Mouse (Mus musculus) embryonic fibroblast, embryonic 13.5 days (primary cell): ENCODE data around the gene Fam3c.

Source experiments
- CTCF ChIP-seq: IDR thresholded peaks from 2 replicates; pipeline ENCODE4 v1.5.1; 2011; ENCODE audit warnings: mild to moderate bottlenecking, control low read depth, low read length, moderate library complexity, borderline replicate concordance; ENCODE audit not compliant: insufficient read depth
- POLR2A ChIP-seq: IDR thresholded peaks from 2 replicates; pipeline ENCODE4 v1.6.1; 2011; ENCODE audit warnings: low read depth, mild to moderate bottlenecking, control low read depth, low read length, moderate library complexity

DNA sequence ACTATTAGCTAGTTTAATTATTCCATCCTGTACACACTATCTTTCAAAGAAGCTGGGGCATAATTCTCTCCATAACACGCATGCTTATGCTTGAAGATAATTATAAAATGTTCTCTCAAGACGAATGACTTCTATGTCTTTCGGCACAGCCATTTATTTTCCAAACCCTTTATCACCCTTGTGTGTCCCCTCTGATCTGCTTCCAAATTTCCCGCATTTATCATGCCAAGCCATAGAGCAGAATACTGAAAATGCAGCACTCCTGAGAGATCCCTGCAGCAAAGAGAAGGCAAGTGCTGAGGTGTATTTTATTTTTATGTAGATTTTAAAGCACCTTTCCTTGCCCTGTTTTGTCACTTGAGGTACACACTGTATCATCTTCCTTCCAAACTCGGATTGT lies 47.7 kb upstream of the Fam3c start:
- TF ChIP-seq CTCF (no peak), POLR2A (no peak)
